Mouse (Mus musculus) liver, adult (tissue): Measurements from ENCODE around the gene Gpr146.
A peak's percentile ranks its signal among the peaks of the same experiment; 100 is the strongest.

Experiments used
- GATA4 ChIP-seq: IDR thresholded peaks from 2 replicates; pipeline ENCODE4 v1.6.1; 2014; ENCODE audit warnings: mild to moderate bottlenecking, low read length; ENCODE audit not compliant: insufficient replicate concordance

Gene Gpr146

GRCm38 (mm10) chr5:139387329-139388194 is 10.1 kb downstream of the Gpr146 start:
- TF ChIP-seq GATA4: no peak

GRCm38 (mm10) chr5:139388195-139388570 is 10.7 kb downstream of the Gpr146 start:
- TF ChIP-seq GATA4: peak; percentile 74; the same call in 1 of the 2 replicates

GRCm38 (mm10) chr5:139388694-139389675 is 11.5 kb downstream of the Gpr146 start:
- no peak for TF ChIP-seq GATA4

GRCm38 (mm10) chr5:139389676-139390061 is 12.2 kb downstream of the Gpr146 start:
- TF ChIP-seq GATA4: no peak

- no peak for TF ChIP-seq GATA4
Measured at GRCm38 (mm10) chr5:139391309-139391990, 14.0 kb downstream of the Gpr146 start.

- no peak for TF ChIP-seq GATA4
Measured at GRCm38 (mm10) chr5:139392219-139393196, 15.0 kb downstream of the Gpr146 start.

- TF ChIP-seq GATA4: no peak
Measured at GRCm38 (mm10) chr5:139393197-139393588, 15.7 kb downstream of the Gpr146 start.

GRCm38 (mm10) chr5:139394399-139394798 is 16.9 kb downstream of the Gpr146 start:
- no peak for TF ChIP-seq GATA4

GRCm38 (mm10) chr5:139395528-139395927 is 18.0 kb downstream of the Gpr146 start:
- TF ChIP-seq GATA4: no peak

GRCm38 (mm10) chr5:139397359-139397916 is 19.9 kb downstream of the Gpr146 start:
- no peak for TF ChIP-seq GATA4

- TF ChIP-seq GATA4: peak; percentile 38; the same call in 1 of the 2 replicates
Measured at GRCm38 (mm10) chr5:139397959-139398753, 20.7 kb downstream of the Gpr146 start.

GRCm38 (mm10) chr5:139398786-139399185 is 21.3 kb downstream of the Gpr146 start:
- no peak for TF ChIP-seq GATA4

GRCm38 (mm10) chr5:139399991-139400390 is 22.5 kb downstream of the Gpr146 start:
- TF ChIP-seq GATA4: no peak
